Mouse (Mus musculus): Measurements from ENCODE around the gene Glrb. TPM values are rescaled to one million over a fixed set of nuclear protein-coding genes. Genes with fewer than 3 reads are reported as not detected.

The Glrb gene
- polyA plus RNA-seq, 1 experiment from 2014 or later, result not detected

GRCm38 (mm10) chr3:80871472-80872171, 41.8 kb downstream of the Glrb start:
- Histone ChIP-seq H3K79me2 (ENCODE audit: inconsistent target) (no peaks in the 10 kb centered on the region), H3K4me3 (ENCODE audit: inconsistent target) (no peak overlapping the region), H3K27ac (no peak overlapping the region), H3K36me3 (ENCODE audit: inconsistent target) (no peaks in the 10 kb centered on the region)
- WGBS (ENCODE audit: missing documents), result 100% methylated on average over 1 of the region's 1 CpGs

- 85% methylated on average over 3 of the region's 3 CpGs for WGBS (ENCODE audit: missing documents)
- no peaks in the 10 kb centered on the region for H3K36me3 ChIP-seq (ENCODE audit: inconsistent target)
- H3K4me3 ChIP-seq (ENCODE audit: inconsistent target), result no peak overlapping the region
These were observed 46.1 kb downstream of the Glrb start for GRCm38 (mm10) chr3:80867328-80867727.

GRCm38 (mm10) chr3:80852912-80853507, 60.5 kb downstream of the Glrb start:
- H3K4me3 ChIP-seq (ENCODE audit: inconsistent target), result no peak overlapping the region
- no peaks in the 10 kb centered on the region for H3K36me3 ChIP-seq (ENCODE audit: inconsistent target)
- 82% methylated on average over 3 of the region's 3 CpGs for WGBS (ENCODE audit: missing documents)
- no peak overlapping the region for H3K27ac ChIP-seq
- H3K79me2 ChIP-seq (ENCODE audit: inconsistent target), result no peaks in the 10 kb centered on the region

More at GRCm38 (mm10) chr3:80867328-80867727, 46.1 kb downstream of the Glrb start:
- Histone ChIP-seq H3K27ac (no peak overlapping the region), H3K79me2 (ENCODE audit: inconsistent target) (no peaks in the 10 kb centered on the region)

- H3K36me3 ChIP-seq (ENCODE audit: inconsistent target), result no peaks in the 10 kb centered on the region
- no peak overlapping the region for H3K27ac ChIP-seq
- WGBS (ENCODE audit: missing documents), result 83% methylated on average over 9 of the region's 10 CpGs
- no peaks in the 10 kb centered on the region for H3K79me2 ChIP-seq (ENCODE audit: inconsistent target)
- H3K4me3 ChIP-seq (ENCODE audit: inconsistent target), result no peak overlapping the region
These were observed 62.5 kb downstream of the Glrb start for GRCm38 (mm10) chr3:80850947-80851346.

GRCm38 (mm10) chr3:80845634-80846033, 67.8 kb downstream of the Glrb start:
- WGBS (ENCODE audit: missing documents), result 95% methylated on average over 2 of the region's 2 CpGs
- no peaks in the 10 kb centered on the region for H3K36me3 ChIP-seq (ENCODE audit: inconsistent target)

GRCm38 (mm10) chr3:80839845-80840244, 73.6 kb downstream of the Glrb start:
- H3K79me2 ChIP-seq (ENCODE audit: inconsistent target), result no peaks in the 10 kb centered on the region
- H3K4me3 ChIP-seq (ENCODE audit: inconsistent target), result no peak overlapping the region
- WGBS (ENCODE audit: missing documents), result 82% methylated on average over 5 of the region's 5 CpGs
- no peaks in the 10 kb centered on the region for H3K36me3 ChIP-seq (ENCODE audit: inconsistent target)
- no peak overlapping the region for H3K27ac ChIP-seq

More at GRCm38 (mm10) chr3:80845634-80846033, 67.8 kb downstream of the Glrb start:
- H3K4me3 ChIP-seq (ENCODE audit: inconsistent target), result no peak overlapping the region
- H3K79me2 ChIP-seq (ENCODE audit: inconsistent target), result no peaks in the 10 kb centered on the region
- no peak overlapping the region for H3K27ac ChIP-seq

- Histone ChIP-seq H3K79me2 (ENCODE audit: inconsistent target) (no peaks in the 10 kb centered on the region), H3K4me3 (ENCODE audit: inconsistent target) (no peak overlapping the region), H3K36me3 (ENCODE audit: inconsistent target) (no peaks in the 10 kb centered on the region), H3K27ac (no peak overlapping the region)
- 72% methylated on average over 3 of the region's 3 CpGs for WGBS (ENCODE audit: missing documents)
These were observed 75.9 kb downstream of the Glrb start for GRCm38 (mm10) chr3:80837583-80837982.

GRCm38 (mm10) chr3:80823975-80824374, 89.5 kb downstream of the Glrb start:
- 0% methylated on average over 1 of the region's 1 CpGs for WGBS (ENCODE audit: missing documents)
- no peak overlapping the region for H3K27ac ChIP-seq
- no peaks in the 10 kb centered on the region for H3K79me2 ChIP-seq (ENCODE audit: inconsistent target)
- H3K4me3 ChIP-seq (ENCODE audit: inconsistent target), result no peak overlapping the region
- H3K36me3 ChIP-seq (ENCODE audit: inconsistent target), result no peaks in the 10 kb centered on the region

GRCm38 (mm10) chr3:80818619-80819018, 94.8 kb downstream of the Glrb start:
- 88% methylated on average over 1 of the region's 1 CpGs for WGBS (ENCODE audit: missing documents)

GRCm38 (mm10) chr3:80813734-80814133, 99.7 kb downstream of the Glrb start:
- Histone ChIP-seq H3K36me3 (ENCODE audit: inconsistent target) (no peaks in the 10 kb centered on the region), H3K79me2 (ENCODE audit: inconsistent target) (no peaks in the 10 kb centered on the region), H3K27ac (no peak overlapping the region), H3K4me3 (ENCODE audit: inconsistent target) (no peak overlapping the region)

More at GRCm38 (mm10) chr3:80818619-80819018, 94.8 kb downstream of the Glrb start:
- no peaks in the 10 kb centered on the region for H3K79me2 ChIP-seq (ENCODE audit: inconsistent target)
- H3K4me3 ChIP-seq (ENCODE audit: inconsistent target), result no peak overlapping the region
- no peak overlapping the region for H3K27ac ChIP-seq
- no peaks in the 10 kb centered on the region for H3K36me3 ChIP-seq (ENCODE audit: inconsistent target)

- Histone ChIP-seq H3K36me3 (ENCODE audit: inconsistent target) (no peaks in the 10 kb centered on the region), H3K27ac (no peak overlapping the region), H3K4me3 (ENCODE audit: inconsistent target) (no peak overlapping the region), H3K79me2 (ENCODE audit: inconsistent target) (no peaks in the 10 kb centered on the region)
- 28% methylated on average over 3 of the region's 3 CpGs for WGBS (ENCODE audit: missing documents)
These were observed 101.2 kb downstream of the Glrb start for GRCm38 (mm10) chr3:80812237-80812636.

GRCm38 (mm10) chr3:80805327-80805726, 108.1 kb downstream of the Glrb start:
- no peak overlapping the region for H3K27ac ChIP-seq
- no peaks in the 10 kb centered on the region for H3K79me2 ChIP-seq (ENCODE audit: inconsistent target)
- WGBS (ENCODE audit: missing documents), result 13% methylated on average over 1 of the region's 1 CpGs
- no peaks in the 10 kb centered on the region for H3K36me3 ChIP-seq (ENCODE audit: inconsistent target)
- H3K4me3 ChIP-seq (ENCODE audit: inconsistent target), result no peak overlapping the region

- 83% methylated on average over 1 of the region's 1 CpGs for WGBS (ENCODE audit: missing documents)
- Histone ChIP-seq H3K36me3 (ENCODE audit: inconsistent target) (no peaks in the 10 kb centered on the region), H3K79me2 (ENCODE audit: inconsistent target) (no peaks in the 10 kb centered on the region), H3K4me3 (ENCODE audit: inconsistent target) (no peak overlapping the region), H3K27ac (no peak overlapping the region)
These were observed 109.6 kb downstream of the Glrb start for GRCm38 (mm10) chr3:80803811-80804210.

- Histone ChIP-seq H3K4me3 (ENCODE audit: inconsistent target) (no peak overlapping the region), H3K36me3 (ENCODE audit: inconsistent target) (no peaks in the 10 kb centered on the region), H3K27ac (no peak overlapping the region), H3K79me2 (ENCODE audit: inconsistent target) (no peaks in the 10 kb centered on the region)
- WGBS (ENCODE audit: missing documents), result 67% methylated on average over 8 of the region's 8 CpGs
These were observed 110.2 kb downstream of the Glrb start for GRCm38 (mm10) chr3:80803211-80803610.

GRCm38 (mm10) chr3:80802596-80803081, 110.8 kb downstream of the Glrb start, which contains the start of gene Gria2:
TSS of gene Gria2 (minus strand) at chr3:80802835.
- WGBS (ENCODE audit: missing documents), result 3% methylated on average over 34 of the region's 35 CpGs
- H3K4me3 ChIP-seq (ENCODE audit: inconsistent target), result no peak within 1 kb of the TSS
- H3K79me2 ChIP-seq (ENCODE audit: inconsistent target), result no peaks in the 10 kb centered on the region
- no peak within 1 kb of the TSS for H3K27ac ChIP-seq
- no peaks in the 10 kb centered on the region for H3K36me3 ChIP-seq (ENCODE audit: inconsistent target)
